Mouse (Mus musculus): ENCODE measurements at regions not wholly inside any gene's neighbourhood (a gene's known extent, or its start where the extent isn't known, plus 50 kb on each side); places are given as distances from the start of the nearest gene placed in this dataset.

DNA sequence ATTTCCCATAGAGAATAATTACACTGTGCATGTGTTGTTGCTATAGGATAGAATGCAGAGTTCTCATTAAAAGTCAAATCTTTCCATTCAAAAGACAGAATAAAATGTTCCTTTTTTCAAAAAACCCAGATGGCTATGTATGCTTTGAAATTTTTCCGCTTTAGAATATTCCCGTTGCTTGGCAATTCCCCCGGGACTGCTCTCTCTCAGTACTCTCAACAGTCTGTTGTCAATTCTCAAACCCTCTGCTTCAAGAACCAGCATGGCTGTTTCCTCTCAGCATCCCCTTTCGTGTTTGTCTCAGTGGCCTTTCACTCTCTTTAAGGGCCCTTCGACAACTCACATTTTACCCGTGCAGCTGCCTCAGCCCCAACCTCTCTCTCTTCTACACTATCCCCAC is 372.5 kb upstream of the Intu start:
- Histone ChIP-seq H3K27me3 (ENCODE audit: control insufficient read depth, insufficient read depth, low read length, poor library complexity, severe bottlenecking) (no peaks in the 10 kb centered on the region), H3K27ac (ENCODE audit: insufficient read depth, low read length) (no peak overlapping the region), H3K4me3 (ENCODE audit: low read depth, low read length) (no peak overlapping the region), H3K36me3 (ENCODE audit: control insufficient read depth, insufficient read depth, low read length, poor library complexity, severe bottlenecking) (no peaks in the 10 kb centered on the region), H3K9ac (ENCODE audit: low read depth, poor library complexity, severe bottlenecking) (no peak overlapping the region), H3K9me3 (replicated peaks; ENCODE audit: control insufficient read depth, insufficient read depth, low read length, poor library complexity, severe bottlenecking) (no peaks in the 10 kb centered on the region), H3K4me1 (ENCODE audit: control insufficient read depth, insufficient read depth, low read length) (no peaks in the 10 kb centered on the region)
- no peak for TF ChIP-seq POLR2A (IDR thresholded peaks at IDR 0.05; ENCODE audit: insufficient read depth, low read length)
- TF ChIP-seq EP300 (IDR thresholded peaks at IDR 0.05; ENCODE audit: insufficient read depth, low read depth, low read length), result no peak

DNA sequence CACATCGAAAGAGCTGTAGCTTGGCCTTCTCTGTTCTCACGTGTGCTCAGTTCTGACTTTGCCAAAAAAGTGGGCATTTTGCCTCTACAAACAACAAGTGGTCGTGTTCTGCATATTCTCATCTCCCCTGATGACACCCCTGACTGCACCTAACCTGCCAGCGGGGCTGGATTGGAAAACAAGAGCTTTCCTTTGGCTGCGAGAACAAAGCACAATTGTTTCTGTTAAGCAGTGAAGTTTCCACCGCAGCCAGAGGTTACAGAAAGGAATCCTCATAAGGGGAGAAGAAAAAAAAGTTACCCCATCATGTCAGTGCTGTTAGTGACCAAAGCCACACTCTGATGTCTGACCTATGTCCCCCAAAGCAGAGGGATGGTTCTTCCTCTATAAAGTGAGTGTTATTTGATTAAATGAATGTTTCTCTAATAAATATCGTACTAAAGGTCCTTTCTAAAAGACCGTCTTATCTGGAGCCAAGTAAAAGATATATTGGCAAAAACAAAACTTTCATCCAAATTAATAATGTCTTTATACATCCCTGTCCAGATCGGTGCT is 371.4 kb upstream of the Intu start:
- Histone ChIP-seq H3K9me3 (replicated peaks; ENCODE audit: control insufficient read depth, insufficient read depth, low read length, poor library complexity, severe bottlenecking) (no peaks in the 10 kb centered on the region), H3K4me3 (ENCODE audit: low read depth, low read length) (no peak overlapping the region), H3K4me1 (ENCODE audit: control insufficient read depth, insufficient read depth, low read length) (no peaks in the 10 kb centered on the region), H3K27me3 (ENCODE audit: control insufficient read depth, insufficient read depth, low read length, poor library complexity, severe bottlenecking) (no peaks in the 10 kb centered on the region), H3K27ac (ENCODE audit: insufficient read depth, low read length) (no peak overlapping the region), H3K9ac (ENCODE audit: low read depth, poor library complexity, severe bottlenecking) (no peak overlapping the region), H3K36me3 (ENCODE audit: control insufficient read depth, insufficient read depth, low read length, poor library complexity, severe bottlenecking) (no peaks in the 10 kb centered on the region)
- TF ChIP-seq POLR2A (IDR thresholded peaks at IDR 0.05; ENCODE audit: insufficient read depth, low read length) (no peak), EP300 (IDR thresholded peaks at IDR 0.05; ENCODE audit: insufficient read depth, low read depth, low read length) (no peak), CTCF (IDR thresholded peaks at IDR 0.05; ENCODE audit: low read depth, low read length) (no peak)

DNA sequence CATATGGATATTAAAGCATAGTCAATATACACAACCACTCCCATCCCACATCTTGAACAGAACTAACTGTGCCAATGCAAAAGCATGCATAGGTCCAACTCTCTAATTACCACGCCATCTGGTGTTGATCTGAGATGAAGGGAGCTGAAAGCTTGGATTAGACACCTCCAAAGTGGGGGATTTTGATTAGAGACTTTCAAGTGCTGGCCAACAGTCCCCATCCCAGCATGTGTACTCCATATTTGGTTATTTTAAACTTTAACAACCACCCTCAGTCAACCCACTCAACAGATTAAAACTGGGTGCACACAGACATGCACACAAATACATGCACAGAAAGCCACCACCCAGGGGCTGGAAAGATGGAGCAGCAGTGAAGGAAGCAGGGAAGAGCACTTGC is 366.9 kb upstream of the Intu start:
- Histone ChIP-seq H3K4me3 (ENCODE audit: low read depth, low read length) (no peak overlapping the region), H3K4me1 (ENCODE audit: control insufficient read depth, insufficient read depth, low read length) (no peaks in the 10 kb centered on the region), H3K9ac (ENCODE audit: low read depth, poor library complexity, severe bottlenecking) (no peak overlapping the region), H3K27me3 (ENCODE audit: control insufficient read depth, insufficient read depth, low read length, poor library complexity, severe bottlenecking) (no peaks in the 10 kb centered on the region), H3K9me3 (replicated peaks; ENCODE audit: control insufficient read depth, insufficient read depth, low read length, poor library complexity, severe bottlenecking) (no peaks in the 10 kb centered on the region), H3K27ac (ENCODE audit: insufficient read depth, low read length) (no peak overlapping the region), H3K36me3 (ENCODE audit: control insufficient read depth, insufficient read depth, low read length, poor library complexity, severe bottlenecking) (no peaks in the 10 kb centered on the region)
- TF ChIP-seq EP300 (IDR thresholded peaks at IDR 0.05; ENCODE audit: insufficient read depth, low read depth, low read length) (no peak), CTCF (IDR thresholded peaks at IDR 0.05; ENCODE audit: low read depth, low read length) (no peak)

DNA sequence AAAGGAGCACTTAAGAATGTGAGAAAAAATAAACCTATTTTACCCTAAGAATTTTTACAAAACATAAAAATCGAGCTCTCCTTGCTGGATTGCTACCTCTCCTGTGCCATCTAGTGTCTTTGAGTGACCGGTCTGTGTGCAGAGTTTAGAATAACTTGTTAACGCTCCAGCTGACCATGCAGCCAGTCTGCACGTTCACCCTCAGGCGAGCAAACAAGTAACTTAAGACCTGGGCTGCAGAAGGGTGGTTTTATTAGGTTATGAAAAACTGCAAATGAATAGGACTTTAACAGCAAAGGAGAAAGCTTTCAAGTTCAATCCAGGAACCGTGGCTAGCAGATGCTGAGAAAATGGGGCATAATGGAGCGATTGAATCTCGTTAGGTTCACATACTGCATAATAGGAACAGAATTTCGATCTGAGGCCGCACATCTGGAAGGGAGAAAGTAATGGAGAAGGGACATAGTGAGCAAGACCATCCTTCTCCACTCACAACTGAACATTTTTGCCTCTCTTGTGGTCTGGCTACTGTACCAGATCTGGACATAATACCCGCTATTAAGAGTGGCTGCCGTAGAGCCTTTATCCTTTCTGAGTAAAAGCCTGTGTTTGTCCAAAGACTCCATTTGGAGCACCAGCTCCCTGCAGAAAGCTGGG is 363.0 kb upstream of the Intu start:
- no peaks in the 10 kb centered on the region for H3K9me3 ChIP-seq (replicated peaks; ENCODE audit: control insufficient read depth, insufficient read depth, low read length, poor library complexity, severe bottlenecking)
- no peak overlapping the region for H3K9ac ChIP-seq (ENCODE audit: low read depth, poor library complexity, severe bottlenecking)
- H3K36me3 ChIP-seq (ENCODE audit: control insufficient read depth, insufficient read depth, low read length, poor library complexity, severe bottlenecking), result no peaks in the 10 kb centered on the region
- H3K4me1 ChIP-seq (ENCODE audit: control insufficient read depth, insufficient read depth, low read length), result no peaks in the 10 kb centered on the region
- H3K27me3 ChIP-seq (ENCODE audit: control insufficient read depth, insufficient read depth, low read length, poor library complexity, severe bottlenecking), result no peaks in the 10 kb centered on the region
- TF ChIP-seq POLR2A (IDR thresholded peaks at IDR 0.05; ENCODE audit: insufficient read depth, low read length) (no peak), CTCF (IDR thresholded peaks at IDR 0.05; ENCODE audit: low read depth, low read length) (no peak), EP300 (IDR thresholded peaks at IDR 0.05; ENCODE audit: insufficient read depth, low read depth, low read length) (no peak)
- H3K27ac ChIP-seq (ENCODE audit: insufficient read depth, low read length), result no peak overlapping the region
- H3K4me3 ChIP-seq (ENCODE audit: low read depth, low read length), result no peak overlapping the region

DNA sequence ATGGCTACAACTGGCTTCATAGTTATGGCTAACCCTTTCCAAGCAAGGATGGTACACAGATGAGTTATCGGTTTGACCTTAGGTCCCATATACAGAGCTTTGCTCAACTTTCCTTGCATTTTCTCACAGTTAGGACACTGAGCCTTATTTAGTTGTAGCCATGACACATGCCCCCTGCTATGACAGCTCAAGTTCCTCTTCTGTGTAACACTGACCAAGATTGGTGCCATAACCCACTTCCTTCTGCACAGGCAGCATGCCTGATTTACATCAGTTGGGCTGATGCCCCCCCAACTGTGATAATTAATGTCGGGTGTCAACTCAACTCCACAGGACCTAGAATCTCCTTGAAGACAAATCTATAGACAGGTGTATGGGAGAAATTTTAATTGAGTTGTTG is 361.5 kb upstream of the Intu start:
- no peaks in the 10 kb centered on the region for H3K36me3 ChIP-seq (ENCODE audit: control insufficient read depth, insufficient read depth, low read length, poor library complexity, severe bottlenecking)
- H3K27ac ChIP-seq (ENCODE audit: insufficient read depth, low read length), result no peak overlapping the region
- no peaks in the 10 kb centered on the region for H3K4me1 ChIP-seq (ENCODE audit: control insufficient read depth, insufficient read depth, low read length)
- H3K27me3 ChIP-seq (ENCODE audit: control insufficient read depth, insufficient read depth, low read length, poor library complexity, severe bottlenecking), result no peaks in the 10 kb centered on the region
- no peak overlapping the region for H3K9ac ChIP-seq (ENCODE audit: low read depth, poor library complexity, severe bottlenecking)
- TF ChIP-seq POLR2A (IDR thresholded peaks at IDR 0.05; ENCODE audit: insufficient read depth, low read length) (no peak), CTCF (IDR thresholded peaks at IDR 0.05; ENCODE audit: low read depth, low read length) (no peak), EP300 (IDR thresholded peaks at IDR 0.05; ENCODE audit: insufficient read depth, low read depth, low read length) (no peak)
- no peaks in the 10 kb centered on the region for H3K9me3 ChIP-seq (replicated peaks; ENCODE audit: control insufficient read depth, insufficient read depth, low read length, poor library complexity, severe bottlenecking)
- H3K4me3 ChIP-seq (ENCODE audit: low read depth, low read length), result no peak overlapping the region

DNA sequence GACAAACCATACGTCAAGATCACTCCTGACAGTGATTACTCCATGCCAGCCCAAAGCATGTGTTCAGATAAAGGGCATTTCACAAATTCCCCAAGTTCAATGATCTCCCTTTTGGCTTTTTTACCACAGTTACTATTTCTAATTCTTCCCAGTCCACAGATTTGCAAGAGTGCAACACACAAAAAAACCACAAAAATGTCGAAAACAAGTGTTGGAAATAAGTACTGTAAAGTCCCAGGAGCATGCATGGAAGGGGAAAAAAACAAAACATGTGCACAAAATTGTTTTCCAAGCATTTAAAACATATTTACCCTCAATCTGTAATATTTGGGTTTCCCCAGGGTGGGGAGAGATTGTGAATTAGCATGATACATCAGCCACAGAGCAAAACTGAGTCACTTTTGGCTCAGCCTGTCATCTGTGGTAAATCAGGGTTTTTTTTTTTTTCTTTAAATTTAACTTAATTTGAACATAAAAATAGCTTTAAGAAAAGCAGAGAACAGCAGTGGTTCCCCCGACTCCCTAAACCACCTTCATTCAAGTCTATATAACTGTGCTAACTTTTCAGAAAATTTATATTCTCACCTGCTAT is 351.3 kb upstream of the Intu start:
- H3K36me3 ChIP-seq (ENCODE audit: control insufficient read depth, insufficient read depth, low read length, poor library complexity, severe bottlenecking), result no peaks in the 10 kb centered on the region
- H3K27me3 ChIP-seq (ENCODE audit: control insufficient read depth, insufficient read depth, low read length, poor library complexity, severe bottlenecking), result no peaks in the 10 kb centered on the region
- H3K27ac ChIP-seq (ENCODE audit: insufficient read depth, low read length), result no peak overlapping the region
- no peak overlapping the region for H3K4me3 ChIP-seq (ENCODE audit: low read depth, low read length)
- H3K9me3 ChIP-seq (replicated peaks; ENCODE audit: control insufficient read depth, insufficient read depth, low read length, poor library complexity, severe bottlenecking), result no peaks in the 10 kb centered on the region
- TF ChIP-seq CTCF (IDR thresholded peaks at IDR 0.05; ENCODE audit: low read depth, low read length) (no peak), POLR2A (IDR thresholded peaks at IDR 0.05; ENCODE audit: insufficient read depth, low read length) (no peak), EP300 (IDR thresholded peaks at IDR 0.05; ENCODE audit: insufficient read depth, low read depth, low read length) (no peak)
- H3K4me1 ChIP-seq (ENCODE audit: control insufficient read depth, insufficient read depth, low read length), result no peaks in the 10 kb centered on the region
- no peak overlapping the region for H3K9ac ChIP-seq (ENCODE audit: low read depth, poor library complexity, severe bottlenecking)
